Mouse (Mus musculus) layer of hippocampus, adult 6 months (tissue): ENCODE data around the gene She. TPM values are rescaled to one million over a fixed set of nuclear protein-coding genes. Genes with fewer than 3 reads are reported as not detected.

Source experiments
- long read RNA-seq, 2 experiments: library from polyadenylated mRNA; unstranded; transcript quantifications; one replicate each; pipeline ENCODE4 v2.0.0; 2019 to 2020
- polyA plus RNA-seq: library from polyadenylated mRNA; unstranded; fragments of <200 nt; fragmentation: Nextera tagmentation; gene quantifications from 2 replicates; pipeline ENCODE4 v1.2.3, GENCODE M21; 2021

Gene She
- 0.45 and 0.46 TPM in 2 replicates for polyA plus RNA-seq
- long read RNA-seq, experiment 1, full-length matches to known transcripts: 3 of 3 reads
- long read RNA-seq, experiment 1, partial matches to known transcripts: 0 of 3 reads
- long read RNA-seq, experiment 1, other reads (novel, unspliced or antisense): 0 of 3 reads
- long read RNA-seq, experiment 2, full-length matches to known transcripts: 4 of 6 reads
- long read RNA-seq, experiment 2, partial matches to known transcripts: 1 of 6 reads
- long read RNA-seq, experiment 2, other reads (novel, unspliced or antisense): 1 of 6 reads

GRCm38 (mm10) chr3:89830815-89831591, at the start of gene She:
Gene She (plus strand): TSS chr3:89831370.

Other genes with a start within 250 kb of the She start
- 24.4 and 33.5 TPM in 2 replicates for gene Adar, start 116.3 kb upstream of the She start, polyA plus RNA-seq
- 12.9 and 20.1 TPM in 2 replicates for gene Chrnb2, start 66.7 kb upstream of the She start, polyA plus RNA-seq
- gene Ube2q1, start 57.8 kb upstream of the She start, polyA plus RNA-seq: 8.2 and 8.7 TPM in 2 replicates
- gene Il6ra, start 81.8 kb downstream of the She start, polyA plus RNA-seq: 4.1 and 4.7 TPM in 2 replicates
- gene Atp8b2, start 132.1 kb downstream of the She start, polyA plus RNA-seq: 4.0 and 4.5 TPM in 2 replicates
- gene Hax1, start 167.4 kb downstream of the She start, polyA plus RNA-seq: 96.3 and 106 TPM in 2 replicates
- 365 and 533 TPM in 2 replicates for gene 4933434E20Rik, start 220.3 kb downstream of the She start, polyA plus RNA-seq
- 82.2 and 108 TPM in 2 replicates for gene Ubap2l, start 221.3 kb downstream of the She start, polyA plus RNA-seq
- gene Tpm3, start 241.3 kb downstream of the She start, polyA plus RNA-seq: 181 TPM in 2 replicates